Mouse (Mus musculus) right cerebral cortex, postnatal 4 days (tissue): ENCODE data around the gene Vsig4.
"Not testable (repeated sequence)": the region's sequence is repeated elsewhere in the genome, so short reads cannot be mapped to it uniquely, and the experiment has no call there.

ENCODE experiments used
- DNase-seq: peaks from one replicate; pipeline ENCODE4 v3.0.0-alpha.2; 2022

Gene Vsig4

DNA sequence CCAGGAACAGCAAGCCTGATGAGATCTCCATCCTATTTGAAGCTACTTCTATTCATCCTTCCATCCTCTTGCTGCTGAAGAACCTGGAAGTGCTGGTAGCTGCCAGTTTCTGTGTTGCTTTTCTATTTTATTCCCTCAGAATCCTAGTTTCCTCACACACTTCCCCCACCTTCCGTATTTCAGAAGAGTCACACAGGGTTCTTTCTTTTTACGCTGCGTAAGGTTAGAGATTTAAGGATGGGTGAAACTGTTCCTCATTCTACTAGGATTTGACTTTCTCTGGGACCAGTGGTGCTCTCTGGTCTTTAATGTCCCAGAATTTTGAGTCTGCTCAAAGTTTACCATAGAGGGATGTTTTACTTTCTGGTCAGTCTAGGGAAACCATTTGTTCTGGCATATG is at the start of gene Vsig4:
Gene Vsig4, minus strand, starts transcription at position 101 of the 400 bp plus-strand sequence.
- DNase-seq, result no peak

DNA sequence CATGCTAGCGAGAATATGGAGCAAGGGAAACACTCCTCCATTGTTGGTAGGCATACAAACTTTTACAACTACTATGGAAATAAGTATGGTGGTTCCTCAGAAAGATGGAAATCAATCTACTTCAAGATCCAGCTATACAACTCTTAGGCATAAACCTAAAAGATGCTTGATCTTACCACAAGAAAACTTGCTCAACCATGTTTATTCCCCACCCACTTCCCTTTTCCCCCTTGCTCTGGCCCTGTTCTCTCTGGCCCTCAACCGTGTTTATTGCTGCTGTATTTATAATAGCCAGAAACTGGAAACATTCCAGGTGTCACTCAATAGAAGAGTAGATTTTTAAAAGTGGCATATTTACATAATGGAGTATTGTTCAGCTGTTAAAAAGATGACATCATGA is 45.9 kb upstream of the Vsig4 start:
- no peak for DNase-seq

- DNase-seq, result no peak
These were observed 36.5 kb upstream of the Vsig4 start for GRCm38 (mm10) chrX:96329764-96330163.

DNA sequence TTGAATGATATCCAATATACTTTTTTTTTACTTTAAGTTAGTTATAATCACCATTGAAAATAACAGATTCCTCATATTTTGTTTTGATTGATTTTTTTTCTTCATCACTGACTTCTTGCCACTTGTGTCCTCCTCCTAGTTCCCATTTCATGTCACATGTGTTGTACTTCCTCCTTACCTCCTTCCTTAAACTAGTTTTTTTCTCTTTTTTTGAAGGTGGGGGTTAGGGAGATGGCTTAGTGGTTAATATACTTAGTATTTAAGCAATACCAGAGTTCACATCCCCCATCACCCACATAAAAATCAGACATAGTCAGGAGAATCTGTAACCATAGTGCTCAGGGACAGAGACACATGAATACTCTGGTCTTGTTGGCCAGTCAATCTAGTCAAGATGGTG is 36.7 kb downstream of the Vsig4 start:
- no peak for DNase-seq

DNA sequence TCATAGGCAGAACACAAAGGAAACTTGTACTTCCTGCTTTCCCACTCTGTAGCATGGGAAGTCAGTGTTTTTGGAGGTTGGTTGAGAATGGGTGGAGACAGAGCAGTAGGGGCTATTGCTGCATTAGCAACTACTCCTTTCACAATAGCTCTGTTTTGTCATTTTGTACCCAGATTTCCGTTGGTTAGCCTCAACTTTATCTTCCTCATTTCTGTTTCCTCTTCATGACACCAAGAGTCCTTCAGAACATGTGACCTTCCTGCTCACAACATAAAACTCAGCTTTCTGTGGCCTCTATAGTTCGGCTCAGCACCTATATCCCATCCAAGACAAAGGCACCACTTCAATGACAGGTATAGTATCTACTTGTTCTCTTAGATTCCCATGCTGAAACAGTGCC is 53.6 kb downstream of the Vsig4 start:
- DNase-seq, result no peak

GRCm38 (mm10) chrX:96239037-96239436 is 54.2 kb downstream of the Vsig4 start:
- no peak for DNase-seq

DNA sequence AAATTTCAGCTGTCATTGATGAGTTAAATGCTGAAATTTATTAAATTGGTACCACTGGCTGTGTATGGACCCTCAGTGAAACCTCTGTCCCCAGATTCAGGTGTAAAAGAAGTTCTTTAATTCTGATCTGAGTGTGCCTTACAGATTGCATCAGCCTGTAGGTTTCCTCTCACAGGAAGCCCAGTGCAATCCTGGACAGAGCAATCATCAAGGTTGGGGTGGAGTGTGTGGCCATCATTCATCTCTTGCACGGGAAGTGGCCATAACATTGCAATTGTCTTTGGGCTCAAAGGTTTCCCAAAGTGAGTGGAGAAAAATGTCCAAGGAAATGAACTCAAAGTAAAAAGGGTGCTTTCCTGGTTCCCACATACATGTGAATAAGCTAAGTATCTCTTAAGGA is 57.5 kb downstream of the Vsig4 start:
- no peak for DNase-seq

- DNase-seq, result no peak
These were observed 66.2 kb downstream of the Vsig4 start for GRCm38 (mm10) chrX:96227030-96227429.

- no peak for DNase-seq
These were observed 67.8 kb downstream of the Vsig4 start for GRCm38 (mm10) chrX:96225474-96225873.

GRCm38 (mm10) chrX:96224210-96224609 is 69.0 kb downstream of the Vsig4 start:
- no peak for DNase-seq

GRCm38 (mm10) chrX:96218088-96218487 is 75.2 kb downstream of the Vsig4 start:
- no peak for DNase-seq

GRCm38 (mm10) chrX:96206872-96207271 is 86.4 kb downstream of the Vsig4 start:
- no peak for DNase-seq

DNA sequence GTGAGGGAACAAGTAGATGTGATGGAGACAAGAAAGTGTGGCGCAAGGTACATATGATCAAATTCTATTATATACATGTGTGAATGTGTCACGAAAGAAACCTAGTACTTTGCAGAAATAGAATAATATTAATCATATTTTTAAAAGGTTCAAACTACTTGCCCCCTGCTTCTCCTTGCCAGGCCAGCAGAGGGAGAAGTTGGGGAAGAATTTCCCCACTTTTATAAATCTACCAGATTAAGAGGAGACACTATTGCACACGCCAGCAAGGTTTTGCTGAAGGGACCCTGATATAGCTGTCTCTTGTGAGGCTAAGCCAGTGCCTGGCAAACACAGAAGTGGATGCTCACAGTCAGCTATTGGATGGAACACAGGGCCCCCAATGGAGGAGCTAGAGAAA is 88.1 kb downstream of the Vsig4 start:
- not testable (repeated sequence) for DNase-seq
